Mouse (Mus musculus) C2C12 (cell line): ENCODE measurements around the gene Gm16513. TPM values are rescaled to one million over a fixed set of nuclear protein-coding genes. Genes with fewer than 3 reads are reported as not detected.
"Not testable (repeated sequence)": the region's sequence is repeated elsewhere in the genome, so short reads cannot be mapped to it uniquely, and the experiment has no call there.

Experiments used
- H3K27me3 ChIP-seq: one replicate; pipeline ENCODE4 v1.6.1; 2011; ENCODE audit not compliant: control insufficient read depth, insufficient read depth, insufficient read length
- H3K36me3 ChIP-seq: one replicate; pipeline ENCODE4 v1.6.1; 2011; ENCODE audit not compliant: control insufficient read depth, insufficient read depth
- H3K4me3 ChIP-seq: one replicate; pipeline ENCODE4 v1.5.1; 2011; ENCODE audit warnings: mild to moderate bottlenecking, control low read depth; ENCODE audit not compliant: poor library complexity, insufficient read depth, severe bottlenecking
- H3K79me2 ChIP-seq: one replicate; pipeline ENCODE4 v1.6.1; 2011; ENCODE audit not compliant: control insufficient read depth, insufficient read depth
- H3K79me3 ChIP-seq: one replicate; pipeline ENCODE4 v1.6.1; 2011; ENCODE audit warnings: low read depth, control low read depth
- H3ac ChIP-seq: one replicate; pipeline ENCODE3; 2011; ENCODE audit warnings: low read depth; ENCODE audit not compliant: control insufficient read depth, insufficient read length
- long read RNA-seq, 2 experiments: library from polyadenylated mRNA; unstranded; transcript quantifications; one replicate each; pipeline ENCODE4 v2.0.0; 2019 to 2020
- polyA plus RNA-seq: library from polyadenylated mRNA; unstranded; fragments of >200 nt; fragmentation: generic; extraction: Trizol; gene quantifications from one replicate; pipeline ENCODE4 v1.2.1, GENCODE M21; 2012; ENCODE audit warnings: missing spikeins

Gm16513 gene
- polyA plus RNA-seq = not detected
- long read RNA-seq, experiment 1 = 0 reads
- long read RNA-seq, experiment 2 = 0 reads

GRCm38 (mm10) chr5:95182324-95182723 lies at the start of gene Gm16513:
Gm16513 (plus strand) TSS chr5:95182624.
- not testable (repeated sequence) for H3K27me3 ChIP-seq, H3K79me3 ChIP-seq, H3K36me3 ChIP-seq, H3K79me2 ChIP-seq, H3ac ChIP-seq, H3K4me3 ChIP-seq

Other genes starting within 250 kb of the Gm16513 start
- not detected for gene Gm6367, start 194.0 kb upstream of the Gm16513 start, polyA plus RNA-seq
- gene Gm7942, start 75.7 kb upstream of the Gm16513 start, polyA plus RNA-seq = not detected
- 0.16 TPM for gene Gm10424, start 90.1 kb downstream of the Gm16513 start, polyA plus RNA-seq
- gene Gm3259, start 123.3 kb downstream of the Gm16513 start, polyA plus RNA-seq = not detected